Mouse (Mus musculus) layer of hippocampus, postnatal 10 days (tissue): ENCODE results near the gene Cltrn. TPM values are rescaled to one million over a fixed set of nuclear protein-coding genes. Genes with fewer than 3 reads are reported as not detected.

Experiments
- DNase-seq, 2 experiments: peaks; one replicate each; pipeline ENCODE4 v3.0.0; 2021; ENCODE audit warnings: low spot score in 2 of 2
- long read RNA-seq: library from polyadenylated mRNA; stranded (forward); transcript quantifications from one replicate; pipeline ENCODE4 v2.0.0, GENCODE M21; 2023
- total RNA-seq, 2 experiments: library from RNA; stranded (reverse); gene quantifications; 2 replicates each; pipeline ENCODE4 v1.2.3; 2021

Cltrn gene
- total RNA-seq = not detected
- long read RNA-seq = 0 reads

GRCm38 (mm10) chrX:164088582-164088981 is at the start of gene Cltrn:
Gene Cltrn (plus strand): TSS chrX:164088830.
- DNase-seq = no peak

- DNase-seq = peak in 1 of 2 experiments; percentile 16
Measured at GRCm38 (mm10) chrX:164038882-164039281, 49.7 kb upstream of the Cltrn start.

- DNase-seq = no peak
Measured at GRCm38 (mm10) chrX:164042069-164042468, 46.6 kb upstream of the Cltrn start.

- DNase-seq = no peak
Measured at GRCm38 (mm10) chrX:164046736-164047135, 41.9 kb upstream of the Cltrn start.

- DNase-seq = no peak
Measured at GRCm38 (mm10) chrX:164055726-164056125, 32.9 kb upstream of the Cltrn start.

GRCm38 (mm10) chrX:164058523-164058922 is 30.1 kb upstream of the Cltrn start:
- DNase-seq = no peak

GRCm38 (mm10) chrX:164059070-164059469 is 29.6 kb upstream of the Cltrn start:
- DNase-seq = no peak

- peak; percentile 53 to 70 for DNase-seq
Measured at GRCm38 (mm10) chrX:164066185-164066584, 22.4 kb upstream of the Cltrn start.

GRCm38 (mm10) chrX:164068968-164069367 is 19.7 kb upstream of the Cltrn start:
- DNase-seq = no peak

- DNase-seq = peak; percentile 86 to 88
Measured at GRCm38 (mm10) chrX:164076040-164076775, 12.4 kb upstream of the Cltrn start, which contains the start of gene Siah1b. Gene Siah1b (minus strand): TSS chrX:164076493.

GRCm38 (mm10) chrX:164082030-164082429 is 6.6 kb upstream of the Cltrn start:
- no peak for DNase-seq

GRCm38 (mm10) chrX:164089916-164090315 is 1.3 kb downstream of the Cltrn start:
- no peak for DNase-seq

- DNase-seq = no peak
Measured at GRCm38 (mm10) chrX:164092300-164093169, 3.9 kb downstream of the Cltrn start.

GRCm38 (mm10) chrX:164093435-164093834 is 4.8 kb downstream of the Cltrn start:
- no peak for DNase-seq

- no peak for DNase-seq
Measured at GRCm38 (mm10) chrX:164095838-164096237, 7.2 kb downstream of the Cltrn start.

- no peak for DNase-seq
Measured at GRCm38 (mm10) chrX:164101483-164101882, 12.9 kb downstream of the Cltrn start.

- DNase-seq = no peak
Measured at GRCm38 (mm10) chrX:164102198-164102597, 13.6 kb downstream of the Cltrn start.

- no peak for DNase-seq
Measured at GRCm38 (mm10) chrX:164102656-164103055, 14.0 kb downstream of the Cltrn start.

- DNase-seq = no peak
Measured at GRCm38 (mm10) chrX:164111146-164111545, 22.5 kb downstream of the Cltrn start.

GRCm38 (mm10) chrX:164113744-164114143 is 25.1 kb downstream of the Cltrn start:
- no peak for DNase-seq

- DNase-seq = no peak
Measured at GRCm38 (mm10) chrX:164123942-164124341, 35.3 kb downstream of the Cltrn start.

- DNase-seq = no peak
Measured at GRCm38 (mm10) chrX:164133531-164133930, 44.9 kb downstream of the Cltrn start.
